Mouse (Mus musculus) limb, embryonic 11.5 days (tissue): ENCODE measurements around the gene Sel1l. TPM values are rescaled to one million over a fixed set of nuclear protein-coding genes. Genes with fewer than 3 reads are reported as not detected.

Source experiments
- ATAC-seq: fragments of 200-750 bp; cut with Nextera tagmentation; 2 replicates; pipeline ENCODE4 v1.8.0; 2017; ENCODE audit warnings: low read depth; ENCODE audit not compliant: insufficient number of reproducible peaks, low FRiP score, low TSS enrichment
- DNase-seq: peaks from one replicate; pipeline ENCODE4 v3.0.0-alpha.2; 2015; ENCODE audit warnings: low spot score
- H3K27ac ChIP-seq: fragments of 300-500 bp; sonication (generic); replicated peaks from 2 replicates; pipeline ENCODE4 v1.5.1; 2014; ENCODE audit warnings: low read depth, mild to moderate bottlenecking, low read length
- H3K27me3 ChIP-seq: fragments of 300-500 bp; sonication (generic); 2 replicates; pipeline ENCODE4 v1.6.1; 2014; ENCODE audit warnings: mild to moderate bottlenecking, low read length, mixed read lengths; ENCODE audit not compliant: control insufficient read depth, insufficient read depth
- H3K36me3 ChIP-seq: fragments of 300-500 bp; sonication (generic); 2 replicates; pipeline ENCODE4 v1.6.1; 2014; ENCODE audit warnings: mild to moderate bottlenecking, low read length, moderate library complexity, mixed read lengths; ENCODE audit not compliant: control insufficient read depth, insufficient read depth
- H3K4me1 ChIP-seq: fragments of 300-500 bp; sonication (generic); 2 replicates; pipeline ENCODE4 v1.6.1; 2014; ENCODE audit warnings: low read length, mixed read lengths; ENCODE audit not compliant: control insufficient read depth, insufficient read depth
- H3K4me2 ChIP-seq: fragments of 300-500 bp; sonication (generic); 2 replicates; pipeline ENCODE4 v1.6.1; 2014; ENCODE audit warnings: low read depth, mild to moderate bottlenecking, moderate library complexity; ENCODE audit not compliant: severe bottlenecking
- H3K4me3 ChIP-seq: fragments of 300-500 bp; sonication (generic); 2 replicates; pipeline ENCODE4 v1.5.1; 2014; ENCODE audit warnings: low read depth, low read length
- H3K9ac ChIP-seq: fragments of 300-500 bp; sonication (generic); 2 replicates; pipeline ENCODE4 v1.6.1; 2014; ENCODE audit warnings: mild to moderate bottlenecking, low read length
- H3K9me3 ChIP-seq: fragments of 300-500 bp; sonication (generic); 2 replicates; pipeline ENCODE4 v1.6.1; 2016; ENCODE audit warnings: low read length; ENCODE audit not compliant: control insufficient read depth
- WGBS: fragments of 180-500 bp; shearing (Covaris S2); extraction: QIAGEN DNeasy Blood & Tissue Kit; methylation state at CpG from one replicate; pipeline ENCODE4 v1.1.7; 2014; 5-methylcytosine and 5-hydroxymethylcytosine counted together
- polyA plus RNA-seq: library from polyadenylated mRNA; unstranded; fragments of >200 nt; fragmentation: Nextera tagmentation; extraction: Ambion mirVana; gene quantifications from 2 replicates; pipeline ENCODE4 v1.2.1, GENCODE M21; 2014

Sel1l gene
- polyA plus RNA-seq, 1 experiment from 2014 or later = 64.9 TPM

DNA sequence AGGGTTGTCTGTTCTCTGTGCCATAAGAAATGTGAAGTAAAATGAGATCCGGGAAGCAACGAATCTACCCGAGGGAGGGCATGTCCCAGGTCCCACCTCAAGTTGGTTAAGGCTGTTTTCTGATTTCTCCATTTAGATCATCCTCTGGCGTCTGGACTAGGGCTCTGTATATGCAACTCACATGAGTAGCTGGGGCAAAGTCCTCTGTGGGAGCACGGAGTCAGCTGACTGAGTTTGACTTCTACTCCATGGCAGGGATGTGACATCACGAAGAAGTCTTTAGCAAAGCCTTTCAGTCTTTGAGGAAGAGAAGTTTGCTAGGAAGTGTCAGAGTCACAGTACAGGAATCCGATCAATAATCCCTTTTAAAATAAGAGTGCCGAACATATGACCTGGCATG is 40.0 kb downstream of the Sel1l start:
- Histone ChIP-seq H3K4me3 (no peak overlapping the region), H3K27me3 (no peaks in the 10 kb centered on the region), H3K4me2 (no peak overlapping the region), H3K4me1 (no peaks in the 10 kb centered on the region), H3K27ac (no peak overlapping the region), H3K9me3 (no peaks in the 10 kb centered on the region), H3K36me3 (peaks cover 10% of the 10 kb centered on the region; the same call in 1 of the 2 replicates), H3K9ac (no peak overlapping the region)
- DNase-seq (no peak), ATAC-seq (no peak)
- 91% methylated on average over 8 of the region's 8 CpGs for WGBS

DNA sequence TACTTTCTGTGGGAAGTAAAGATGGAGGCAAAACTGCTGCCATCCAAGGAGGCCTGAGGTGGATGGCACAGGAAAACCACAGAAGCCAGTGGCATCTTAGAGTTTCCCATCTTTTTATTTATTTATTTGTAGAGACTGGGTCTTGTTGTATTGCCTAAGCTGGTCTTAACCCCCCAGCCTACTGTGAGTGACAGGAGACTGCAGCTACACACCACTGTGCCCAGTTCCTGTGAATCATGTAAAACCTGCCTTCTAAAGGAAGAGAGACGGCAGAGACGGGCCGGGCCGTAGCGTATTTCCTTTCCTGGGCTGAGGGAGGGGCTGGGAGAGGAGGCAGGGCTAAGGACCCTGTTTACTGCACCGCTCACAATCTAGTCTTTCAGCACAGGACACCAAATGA is 41.2 kb downstream of the Sel1l start:
- H3K27ac ChIP-seq = no peak overlapping the region

GRCm38 (mm10) chr12:91807095-91807494 is 41.9 kb downstream of the Sel1l start:
- ATAC-seq (no peak), DNase-seq (no peak)
- Histone ChIP-seq H3K4me3 (no peak overlapping the region), H3K27ac (no peak overlapping the region), H3K9me3 (no peaks in the 10 kb centered on the region), H3K9ac (no peak overlapping the region), H3K36me3 (peaks cover 7% of the 10 kb centered on the region; the same call in 1 of the 2 replicates), H3K27me3 (no peaks in the 10 kb centered on the region), H3K4me2 (no peak overlapping the region), H3K4me1 (no peaks in the 10 kb centered on the region)
- 93% methylated on average over 11 of the region's 11 CpGs for WGBS

More for the DNA sequence above, 41.2 kb downstream of the Sel1l start:
- no peak overlapping the region for H3K9ac ChIP-seq
- DNase-seq (no peak), ATAC-seq (no peak)
- H3K4me2 ChIP-seq = no peak overlapping the region
- peaks cover 7% of the 10 kb centered on the region; the same call in 1 of the 2 replicates for H3K36me3 ChIP-seq
- H3K9me3 ChIP-seq = no peaks in the 10 kb centered on the region
- WGBS = 79% methylated on average over 6 of the region's 6 CpGs
- H3K4me3 ChIP-seq = no peak overlapping the region
- H3K27me3 ChIP-seq = no peaks in the 10 kb centered on the region
- no peaks in the 10 kb centered on the region for H3K4me1 ChIP-seq

DNA sequence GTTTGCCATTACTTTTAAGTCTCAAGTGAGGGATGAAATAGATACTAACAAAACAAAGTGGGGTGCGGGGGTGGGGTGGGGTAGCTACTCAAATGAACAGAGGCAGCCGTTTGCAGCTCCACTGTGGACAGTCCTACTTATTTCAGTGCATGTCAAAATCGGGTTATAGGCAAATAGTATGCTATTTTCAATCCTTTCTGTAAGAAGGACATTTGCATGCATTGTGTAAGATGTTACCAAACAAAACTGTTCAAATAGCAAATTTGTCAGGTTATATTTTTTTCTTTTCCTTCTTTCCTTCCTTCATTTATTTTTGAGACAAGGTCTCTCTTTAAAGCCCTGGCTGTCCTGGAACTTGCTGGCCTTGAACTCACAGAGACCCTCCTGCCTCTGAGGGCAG is 44.7 kb downstream of the Sel1l start:
- Histone ChIP-seq H3K4me2 (no peak overlapping the region), H3K9me3 (no peaks in the 10 kb centered on the region), H3K36me3 (no peaks in the 10 kb centered on the region), H3K27ac (no peak overlapping the region), H3K27me3 (no peaks in the 10 kb centered on the region), H3K4me3 (no peak overlapping the region), H3K4me1 (no peaks in the 10 kb centered on the region), H3K9ac (no peak overlapping the region)
- 87% methylated on average over 3 of the region's 3 CpGs for WGBS
- DNase-seq (no peak), ATAC-seq (no peak)

GRCm38 (mm10) chr12:91803207-91803932 is 45.6 kb downstream of the Sel1l start:
- no peak overlapping the region for H3K9ac ChIP-seq
- no peaks in the 10 kb centered on the region for H3K4me1 ChIP-seq
- no peaks in the 10 kb centered on the region for H3K27me3 ChIP-seq
- H3K36me3 ChIP-seq = no peaks in the 10 kb centered on the region
- H3K27ac ChIP-seq = no peak overlapping the region
- DNase-seq (no peak), ATAC-seq (no peak)
- no peaks in the 10 kb centered on the region for H3K9me3 ChIP-seq
- no peak overlapping the region for H3K4me3 ChIP-seq
- 89% methylated on average over 13 of the region's 13 CpGs for WGBS
- no peak overlapping the region for H3K4me2 ChIP-seq

DNA sequence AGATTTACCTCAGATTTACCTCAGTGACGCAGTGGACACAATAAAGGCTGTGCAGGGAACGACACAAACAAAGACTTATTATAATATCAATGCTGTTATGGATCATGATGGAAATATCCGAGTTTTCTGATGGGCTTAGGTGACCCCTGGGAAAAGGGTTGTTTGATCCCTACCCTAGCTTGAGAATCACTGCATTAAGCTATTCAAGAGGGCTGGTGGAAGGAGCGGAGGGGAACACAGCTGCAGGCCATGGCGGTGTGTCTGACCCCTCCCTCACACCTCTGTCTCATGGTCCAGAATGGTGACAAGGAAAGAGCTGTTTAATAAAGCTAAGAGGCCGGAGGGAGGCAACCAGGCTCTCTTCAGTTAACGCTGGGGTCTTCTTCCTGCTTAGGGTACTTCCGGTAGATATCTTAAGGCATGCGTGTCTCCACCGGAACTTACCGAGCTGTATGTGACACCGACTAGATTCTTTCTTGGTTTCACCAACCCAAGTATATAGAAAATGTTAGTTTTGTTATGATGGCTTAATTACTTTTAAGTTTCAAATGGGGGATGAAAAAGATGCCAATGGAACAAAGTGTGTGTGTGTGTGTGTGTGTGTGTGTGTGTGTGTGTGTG is 46.3 kb downstream of the Sel1l start:
- WGBS = 87% methylated on average over 12 of the region's 12 CpGs
- ATAC-seq (no peak), DNase-seq (no peak)
- Histone ChIP-seq H3K4me1 (no peaks in the 10 kb centered on the region), H3K27ac (no peak overlapping the region), H3K27me3 (no peaks in the 10 kb centered on the region), H3K4me3 (no peak overlapping the region), H3K36me3 (no peaks in the 10 kb centered on the region), H3K9ac (no peak overlapping the region), H3K4me2 (no peak overlapping the region), H3K9me3 (no peaks in the 10 kb centered on the region)

- Histone ChIP-seq H3K27ac (no peak overlapping the region), H3K4me2 (no peak overlapping the region), H3K27me3 (no peaks in the 10 kb centered on the region), H3K9me3 (no peaks in the 10 kb centered on the region), H3K36me3 (no peaks in the 10 kb centered on the region), H3K4me1 (no peaks in the 10 kb centered on the region), H3K4me3 (no peak overlapping the region), H3K9ac (no peak overlapping the region)
- DNase-seq (no peak), ATAC-seq (no peak)
- whole genome bisulfite sequencing = 79% methylated on average over 6 of the region's 6 CpGs
Measured at GRCm38 (mm10) chr12:91800861-91801385, 48.0 kb downstream of the Sel1l start.

DNA sequence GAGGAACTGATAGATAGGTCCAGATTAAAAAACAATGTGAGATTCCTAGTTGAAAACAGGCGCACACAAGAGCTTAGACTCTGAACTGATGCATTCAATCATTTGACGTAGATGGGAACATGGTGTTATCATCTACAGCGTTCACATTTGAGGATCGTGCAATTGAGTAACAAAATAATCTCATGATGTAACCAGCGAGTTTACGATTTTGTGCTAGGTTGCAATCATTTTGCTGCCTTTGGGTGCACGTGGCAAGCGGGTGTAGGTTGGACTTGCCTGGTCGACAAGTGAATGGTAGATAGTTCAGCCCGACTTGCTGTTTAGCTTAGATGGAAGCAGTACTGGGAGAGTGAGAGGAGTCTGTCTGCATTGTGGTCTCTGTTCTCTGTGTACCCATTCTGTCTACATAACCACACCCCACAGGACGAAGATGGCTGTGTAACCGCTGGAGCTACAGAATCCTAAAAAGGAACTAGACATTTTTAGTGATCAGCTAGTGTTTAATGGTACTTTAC is 49.1 kb downstream of the Sel1l start:
- no peak overlapping the region for H3K4me2 ChIP-seq
- no peaks in the 10 kb centered on the region for H3K4me1 ChIP-seq
- DNase-seq (no peak), ATAC-seq (no peak)
- no peak overlapping the region for H3K27ac ChIP-seq
- 76% methylated on average over 12 of the region's 12 CpGs for WGBS
- H3K27me3 ChIP-seq = no peaks in the 10 kb centered on the region
- H3K4me3 ChIP-seq = no peak overlapping the region
- no peaks in the 10 kb centered on the region for H3K9me3 ChIP-seq
- H3K9ac ChIP-seq = no peak overlapping the region
- H3K36me3 ChIP-seq = no peaks in the 10 kb centered on the region
